Mouse (Mus musculus): ENCODE measurements around the gene Kcnh4. TPM values are rescaled to one million over a fixed set of nuclear protein-coding genes. Genes with fewer than 3 reads are reported as not detected.

The Kcnh4 gene
- total RNA-seq, 2 experiments from 2014 or later = 0.39 to 0.40 TPM

- DNase-seq (ENCODE audit: low spot score in 2 of 2) = peak; percentile 61 to 67
These were observed 47.7 kb downstream of the Kcnh4 start, which contains the start of gene Kat2a for GRCm38 (mm10) chr11:100711783-100712615. Gene Kat2a (minus strand): TSS chr11:100712465.

DNA sequence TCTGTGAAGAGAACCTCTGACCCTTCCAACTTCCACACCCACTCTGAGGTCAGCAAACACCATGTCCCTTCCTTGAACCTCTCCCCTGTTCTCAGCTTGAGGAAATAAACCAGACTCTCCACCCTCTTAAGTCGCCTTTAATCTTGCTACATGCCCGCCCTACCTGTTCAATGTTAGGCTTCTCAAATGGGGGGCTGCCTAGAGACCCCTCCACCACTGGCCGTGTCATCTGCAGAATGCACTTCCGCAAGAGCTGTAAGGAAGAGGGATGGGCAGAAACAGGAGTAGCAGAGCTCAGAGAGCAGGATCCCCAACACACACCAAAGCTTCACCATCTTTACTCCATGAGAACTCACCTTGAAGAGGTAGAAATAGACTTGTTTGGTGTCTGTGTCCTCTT, 48.8 kb downstream of the Kcnh4 start:
- no peak for DNase-seq (ENCODE audit: low spot score in 2 of 2)

DNA sequence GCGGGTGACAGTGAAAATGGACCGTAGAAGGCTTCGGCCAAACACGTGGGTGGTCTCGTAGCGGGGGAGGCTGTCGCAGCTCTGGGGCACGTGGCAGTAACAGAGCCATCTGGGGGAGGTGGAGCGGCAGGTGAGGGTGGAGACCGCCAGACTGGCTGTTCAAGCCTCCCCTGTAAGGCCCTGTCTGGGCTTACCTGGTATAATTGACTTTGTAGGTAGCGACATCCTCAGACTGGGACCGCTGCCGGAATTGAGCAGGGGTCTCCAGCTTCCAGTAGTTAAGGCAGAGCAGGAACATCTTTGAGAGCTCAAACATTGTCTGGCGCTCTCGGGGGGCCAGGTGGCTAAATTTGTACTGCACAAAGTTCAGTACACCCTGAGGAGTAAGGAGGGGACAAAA, 49.2 kb downstream of the Kcnh4 start:
- DNase-seq (ENCODE audit: low spot score in 2 of 2) = no peak

- DNase-seq (ENCODE audit: low spot score in 2 of 2) = no peak
These were observed 50.4 kb downstream of the Kcnh4 start for GRCm38 (mm10) chr11:100709201-100709810.

DNA sequence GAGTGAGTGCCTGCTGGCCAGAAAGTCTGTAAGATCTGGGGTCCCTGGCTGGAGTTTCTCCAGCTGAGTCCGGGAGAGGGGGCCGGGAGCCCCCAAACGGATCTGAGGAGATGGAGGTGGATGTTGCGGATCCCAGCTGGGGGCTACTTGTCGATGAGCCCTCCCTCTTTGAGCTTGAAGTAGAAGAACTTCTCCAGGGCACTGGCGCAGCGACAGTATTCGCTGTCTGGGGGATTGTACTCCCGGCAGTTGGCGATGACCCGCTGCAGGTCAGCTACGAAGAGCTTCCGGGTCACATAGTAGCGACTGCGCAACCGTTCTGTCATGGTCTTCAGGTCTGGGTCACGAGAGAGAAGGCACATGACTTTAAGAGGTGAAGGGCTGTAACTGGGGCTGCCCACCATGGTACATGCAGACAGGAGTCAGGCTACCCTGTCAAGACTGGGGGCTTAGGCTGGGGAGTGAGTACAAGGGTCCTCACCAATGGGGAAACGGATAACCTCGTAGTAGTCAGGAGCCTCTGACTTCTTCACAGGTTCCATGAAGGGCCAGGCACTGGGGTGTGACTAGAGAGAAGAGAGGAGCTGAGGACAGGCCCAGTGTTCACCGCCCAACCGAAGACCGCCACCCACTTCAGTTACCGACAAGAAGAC, 54.5 kb downstream of the Kcnh4 start:
- no peak for DNase-seq (ENCODE audit: low spot score in 2 of 2)

DNA sequence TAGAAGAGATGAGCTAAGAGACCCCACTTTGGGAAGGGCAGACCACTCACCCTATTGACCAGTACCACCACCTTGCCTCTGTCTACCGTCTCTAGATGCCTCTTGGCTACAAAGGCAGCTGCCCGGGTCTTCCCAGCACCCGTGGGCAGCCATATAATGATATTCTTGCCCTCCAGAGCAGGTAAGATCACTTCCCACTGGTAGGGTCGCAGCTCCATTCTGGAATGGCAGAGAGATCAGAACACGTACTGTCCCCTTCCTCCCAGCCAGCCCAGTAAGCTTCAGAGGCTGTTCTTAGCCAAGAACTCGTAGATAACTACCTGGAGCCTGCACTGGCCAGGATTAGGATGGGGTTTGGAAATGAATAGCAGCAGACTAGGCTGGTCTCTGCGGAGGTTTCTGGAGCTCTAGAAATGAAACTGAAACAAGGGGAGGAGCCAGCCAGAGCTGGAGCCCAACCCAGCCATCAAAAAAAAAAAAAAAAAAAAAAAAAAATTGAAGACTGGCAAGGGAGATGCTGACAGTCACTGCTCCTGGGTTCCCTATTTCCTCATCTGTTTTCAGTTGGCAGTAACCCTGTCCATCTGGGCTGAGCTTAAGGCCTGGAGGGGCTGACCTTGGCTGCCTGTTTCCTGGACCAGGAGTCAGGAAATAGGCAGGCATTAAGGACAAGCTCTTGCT, 55.8 kb downstream of the Kcnh4 start, which contains the start of gene Dhx58:
TSS of gene Dhx58 (minus strand) at position 421 of the 681 bp plus-strand sequence.
- DNase-seq (ENCODE audit: low spot score in 2 of 2) = no peak

GRCm38 (mm10) chr11:100703366-100703765, 56.4 kb downstream of the Kcnh4 start:
- no peak for DNase-seq (ENCODE audit: low spot score in 2 of 2)

DNA sequence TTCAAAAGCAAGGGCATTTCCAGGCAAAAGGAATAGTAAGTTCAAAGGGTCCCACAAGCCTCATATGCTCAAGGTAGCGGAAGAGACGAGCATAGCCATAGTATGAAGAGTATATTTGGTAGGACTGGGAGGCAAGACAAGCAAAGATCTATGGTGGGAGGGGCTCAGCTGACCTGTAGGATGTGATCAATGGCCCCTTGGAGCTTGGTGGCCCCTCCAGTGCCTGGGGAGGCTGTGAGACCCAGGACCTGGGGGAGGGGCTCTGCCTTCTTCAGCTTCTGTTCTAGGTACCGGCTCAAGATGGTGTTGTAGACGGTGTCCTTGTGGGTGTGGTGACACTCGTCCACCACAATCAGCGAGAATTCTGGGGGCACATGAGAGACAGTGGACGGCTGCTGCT, 56.8 kb downstream of the Kcnh4 start:
- no peak for DNase-seq (ENCODE audit: low spot score in 2 of 2)

DNA sequence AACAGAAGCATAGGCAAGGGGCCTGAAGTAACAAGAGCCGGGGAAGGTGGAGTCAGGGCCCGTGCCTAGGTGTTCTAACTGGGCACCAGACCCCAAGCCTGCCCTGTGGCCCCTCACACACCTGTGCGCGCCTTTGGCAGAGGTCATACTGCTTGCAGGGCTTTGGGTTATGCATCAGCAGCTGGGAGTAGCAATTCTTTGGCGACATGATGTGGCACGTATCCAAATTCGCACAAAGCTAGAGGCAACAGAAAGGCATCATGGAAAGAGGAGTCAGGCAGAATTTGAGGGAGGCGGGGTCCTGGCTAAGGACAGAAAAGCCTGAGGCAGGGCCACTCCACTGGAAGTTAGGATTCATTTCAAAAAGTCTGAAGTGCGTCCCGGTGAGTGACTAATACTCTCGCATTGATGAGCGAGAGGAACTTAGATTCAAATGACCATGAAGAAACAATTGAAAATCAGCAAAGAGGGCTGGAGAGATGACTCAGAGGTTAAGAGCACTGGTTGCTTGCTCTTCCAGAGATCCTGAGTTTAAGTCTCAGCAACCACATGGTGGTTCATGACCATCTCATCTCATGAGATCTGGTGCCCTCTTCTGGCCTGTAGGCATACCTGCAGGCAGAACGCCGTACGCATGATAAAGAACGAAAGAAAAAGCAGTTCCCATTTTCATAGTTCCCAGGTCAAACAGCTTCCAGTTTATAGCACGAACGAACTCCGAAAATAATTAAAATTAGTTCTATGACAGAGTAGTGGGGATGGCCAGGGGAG, 57.5 kb downstream of the Kcnh4 start:
- no peak for DNase-seq (ENCODE audit: low spot score in 2 of 2)

- peak in 1 of 2 experiments; percentile 47 for DNase-seq (ENCODE audit: low spot score in 2 of 2)
These were observed 58.4 kb downstream of the Kcnh4 start for GRCm38 (mm10) chr11:100701301-100701700.

GRCm38 (mm10) chr11:100700710-100701109, 59.0 kb downstream of the Kcnh4 start:
- DNase-seq (ENCODE audit: low spot score in 2 of 2) = no peak

DNA sequence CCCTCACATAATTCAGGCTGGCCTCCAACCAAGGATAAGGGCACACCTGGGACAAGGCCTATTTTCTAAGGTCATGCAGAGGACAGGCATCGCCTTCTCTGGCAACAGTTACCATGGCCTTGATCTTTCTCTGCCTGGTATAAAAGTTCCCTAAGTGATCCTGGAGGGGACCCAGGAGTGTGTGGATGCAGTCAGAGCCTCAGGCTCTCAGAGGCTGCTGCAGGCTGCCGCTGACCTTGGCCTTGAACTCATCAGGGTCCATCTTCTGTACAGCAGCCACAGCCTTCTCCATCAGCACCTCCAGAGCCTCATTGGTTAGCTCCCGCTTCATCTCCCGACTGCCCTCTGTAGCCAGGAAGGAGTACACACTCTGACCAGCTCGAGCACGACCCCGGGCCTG, 61.8 kb downstream of the Kcnh4 start:
- no peak for DNase-seq (ENCODE audit: low spot score in 2 of 2)

DNA sequence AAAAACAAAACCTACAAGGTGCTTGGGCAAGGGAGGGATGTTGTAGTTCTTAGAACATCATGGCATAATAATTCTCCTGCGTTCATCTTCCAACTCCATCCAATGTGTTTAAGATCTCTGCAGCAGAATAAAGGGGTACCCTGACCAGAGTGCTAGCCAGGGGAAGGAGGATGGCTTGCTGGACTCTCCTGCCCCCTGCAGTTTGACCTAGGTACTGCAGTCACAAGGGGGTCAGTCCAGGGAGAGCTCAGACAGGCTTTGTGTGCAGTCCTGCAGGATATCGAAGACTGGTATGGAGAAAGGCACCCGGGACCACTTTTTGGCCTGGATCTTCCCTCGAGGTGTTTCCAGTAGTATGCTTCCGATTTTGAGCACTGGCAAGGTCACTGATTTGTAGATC, 64.8 kb downstream of the Kcnh4 start:
- peak; percentile 51 to 69 for DNase-seq (ENCODE audit: low spot score in 2 of 2)

- DNase-seq (ENCODE audit: low spot score in 2 of 2) = no peak
These were observed 66.6 kb downstream of the Kcnh4 start for GRCm38 (mm10) chr11:100693154-100693553.

GRCm38 (mm10) chr11:100692164-100692616, 67.6 kb downstream of the Kcnh4 start, which contains the start of gene Zfp385c:
Gene Zfp385c (minus strand): TSS chr11:100692455.
- no peak for DNase-seq (ENCODE audit: low spot score in 2 of 2)

DNA sequence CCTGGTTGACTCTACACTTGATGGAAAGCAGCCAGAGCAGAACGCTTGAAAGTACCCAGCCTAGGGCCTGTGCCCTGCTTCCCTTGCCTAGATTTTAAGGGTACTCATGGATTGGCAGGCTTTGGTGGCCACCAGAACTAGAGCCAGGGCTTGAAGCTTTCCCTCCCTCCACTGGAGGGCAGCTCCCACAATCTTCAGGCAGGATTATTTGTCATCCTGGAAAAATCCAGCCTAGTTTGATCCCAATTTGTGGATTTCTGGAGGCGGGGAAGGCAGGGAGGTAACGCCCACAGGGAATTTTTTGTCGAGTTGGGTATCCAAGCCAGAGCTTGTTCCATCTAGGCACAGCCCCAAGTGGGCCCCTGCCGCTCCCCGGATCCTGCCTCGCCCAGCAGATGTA, 69.4 kb downstream of the Kcnh4 start:
- DNase-seq (ENCODE audit: low spot score in 2 of 2) = no peak

Measured in adrenal gland, postnatal 4 days (tissue).